Mouse (Mus musculus): ENCODE measurements around the gene Calcoco1.

DNA sequence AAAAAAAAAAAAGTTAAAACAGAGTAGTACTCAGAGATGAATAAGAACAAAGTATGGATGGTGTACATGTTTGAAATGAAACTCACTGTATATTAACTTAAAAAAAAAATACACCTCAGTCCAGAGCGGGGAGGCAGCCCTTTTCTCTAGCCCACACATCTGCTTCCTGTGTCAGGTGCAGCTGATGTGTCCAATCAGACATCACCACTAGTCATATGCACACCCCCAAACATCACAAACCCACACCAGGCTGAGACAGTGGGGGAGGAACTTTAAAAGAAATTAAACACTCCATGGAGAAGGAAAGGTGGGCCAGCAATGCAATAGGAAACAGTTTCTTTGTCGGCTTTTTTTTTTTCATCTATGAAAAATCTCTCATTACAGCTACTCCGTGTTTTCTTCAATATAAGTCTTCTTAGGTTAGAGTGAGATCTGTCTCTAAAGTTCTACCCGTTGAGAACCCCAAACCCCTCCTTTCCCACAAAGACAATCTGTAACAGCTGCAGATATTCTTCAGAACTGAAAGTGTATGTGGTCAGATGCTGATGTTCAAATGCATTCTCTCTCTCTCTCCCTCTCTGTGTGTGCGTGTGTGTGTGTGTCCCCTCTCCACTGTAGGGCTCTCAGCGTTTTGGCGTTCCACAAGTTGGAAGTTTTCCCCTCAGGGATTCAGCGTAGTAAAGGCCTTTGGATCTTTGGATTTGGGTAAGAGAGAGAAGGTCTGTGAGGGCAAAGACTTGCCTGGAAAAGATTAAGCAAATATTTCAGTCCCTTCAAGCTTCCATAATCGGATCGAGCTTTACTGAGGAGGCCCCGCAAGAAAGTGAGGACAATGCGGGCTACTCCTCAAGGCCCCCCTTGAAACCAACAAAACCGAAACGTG, 721 bp downstream of the Calcoco1 start:
- TF ChIP-seq CTCF (IDR thresholded peaks at IDR 0.05; ENCODE audit: control insufficient read depth, insufficient read depth, insufficient replicate concordance, low read depth, low read length): no peak
- TF ChIP-seq POLR2A (IDR thresholded peaks at IDR 0.05; ENCODE audit: control insufficient read depth, low read depth, low read length): no peak
